Mouse (Mus musculus) frontal cortex, adult (tissue): ENCODE data around the gene Capn7.
A peak's percentile ranks its signal among the peaks of the same experiment; 100 is the strongest.

Experiments
- ATAC-seq: cut with Nextera tagmentation; 2 replicates; pipeline ENCODE4 v1.9.2; 2017; ENCODE audit warnings: mild to moderate bottlenecking, moderate library complexity, mixed read lengths; ENCODE audit not compliant: low TSS enrichment

Capn7 gene

DNA sequence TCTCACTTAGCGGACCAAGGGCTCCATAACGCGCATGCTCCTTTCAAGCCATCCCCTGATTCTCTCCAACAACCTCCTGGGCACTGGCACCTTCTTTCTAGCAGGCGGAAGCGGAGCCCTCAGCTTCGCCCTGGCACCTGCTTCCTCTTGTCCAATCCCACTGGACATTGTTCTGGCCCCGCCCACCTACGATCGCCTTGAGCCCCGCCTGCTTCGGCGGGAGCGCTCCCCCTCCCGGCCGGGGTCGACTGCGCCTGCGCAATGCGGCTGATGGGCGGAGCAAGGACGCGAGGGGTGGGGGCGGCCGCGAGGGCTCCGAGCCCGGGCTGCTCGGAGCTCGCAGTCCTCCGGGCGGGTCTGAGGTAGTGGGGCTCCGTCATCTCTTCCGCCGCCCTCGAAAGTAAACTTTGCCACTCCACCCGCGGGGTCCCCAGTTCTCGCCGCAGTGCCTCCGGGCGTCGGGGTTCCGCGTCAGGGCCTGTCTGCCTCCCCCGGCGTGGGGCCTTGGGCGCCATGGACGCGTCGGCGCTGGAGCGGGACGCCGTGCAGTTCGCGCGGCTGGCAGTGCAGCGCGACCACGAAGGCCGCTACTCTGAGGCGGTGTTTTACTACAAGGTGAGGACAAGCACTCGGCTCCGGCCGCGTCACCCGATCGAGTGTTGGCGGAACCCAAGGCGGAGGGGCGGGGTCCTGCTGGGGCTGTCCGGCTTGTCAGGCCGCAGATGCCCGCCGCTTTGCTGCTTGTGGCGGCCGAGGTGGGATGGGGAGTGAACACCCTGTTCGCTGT lies at the start of gene Capn7:
TSS of gene Capn7 (plus strand) at position 270 of the 787 bp plus-strand sequence.
- peak; percentile 99 for ATAC-seq

DNA sequence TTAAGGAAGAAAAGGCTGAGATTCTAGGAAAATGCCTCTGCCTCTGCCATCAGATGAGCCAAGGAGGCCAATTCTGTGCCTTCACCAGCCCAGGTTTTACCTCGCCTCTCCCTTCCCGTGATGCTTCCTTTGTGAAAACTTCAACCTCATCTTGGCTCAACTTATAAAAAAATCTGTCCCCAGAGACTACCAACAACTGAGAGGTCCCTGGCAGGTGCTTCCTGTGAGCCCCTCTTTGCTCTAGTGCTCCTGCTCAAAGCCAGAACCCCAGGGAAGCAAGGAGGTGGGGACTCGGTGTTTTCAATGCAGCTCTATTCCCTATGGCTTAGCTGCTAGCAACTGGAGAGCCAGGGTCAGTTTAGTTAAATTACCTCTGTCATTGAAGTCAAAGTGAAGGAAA lies 23.2 kb upstream of the Capn7 start:
- no peak for ATAC-seq

DNA sequence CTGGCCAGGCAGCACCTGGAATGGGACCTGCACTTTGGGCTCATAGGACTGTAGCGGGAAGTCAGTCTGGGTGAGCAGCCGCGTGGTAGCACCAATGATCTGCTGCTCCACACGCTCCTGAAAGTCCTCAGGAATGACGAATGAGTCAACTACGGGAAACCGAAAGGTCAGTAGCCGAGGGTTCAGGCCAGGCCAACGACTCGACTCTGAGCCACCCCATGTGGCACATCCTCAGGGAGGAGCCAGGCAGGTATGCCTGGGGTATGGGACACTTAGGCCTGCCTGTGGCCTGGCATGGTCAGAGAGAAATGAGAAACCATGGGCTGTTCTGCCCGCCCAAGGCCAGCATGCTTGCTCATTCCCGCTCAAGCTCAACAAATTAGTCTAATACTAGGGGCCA lies 19.8 kb upstream of the Capn7 start:
- ATAC-seq: no peak

DNA sequence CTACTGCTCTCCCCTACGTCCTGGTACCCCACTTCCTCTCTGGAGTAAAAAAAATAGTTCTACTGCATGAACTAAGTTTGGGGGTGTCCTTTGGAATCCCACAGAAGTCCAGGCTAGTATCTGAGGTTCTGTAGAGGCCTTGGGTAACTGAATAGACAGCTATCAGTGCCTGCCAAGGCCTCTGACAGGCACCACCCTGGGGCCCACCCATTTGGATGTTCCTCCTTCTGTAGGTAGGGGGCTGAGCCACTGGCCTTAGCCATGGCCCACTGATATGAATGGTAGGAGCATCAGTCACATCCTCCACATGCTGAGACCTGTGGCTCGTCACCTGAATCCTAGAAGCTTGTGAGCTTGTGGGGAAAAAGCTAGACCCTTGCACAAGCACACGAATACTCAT lies 18.7 kb upstream of the Capn7 start:
- ATAC-seq: no peak

DNA sequence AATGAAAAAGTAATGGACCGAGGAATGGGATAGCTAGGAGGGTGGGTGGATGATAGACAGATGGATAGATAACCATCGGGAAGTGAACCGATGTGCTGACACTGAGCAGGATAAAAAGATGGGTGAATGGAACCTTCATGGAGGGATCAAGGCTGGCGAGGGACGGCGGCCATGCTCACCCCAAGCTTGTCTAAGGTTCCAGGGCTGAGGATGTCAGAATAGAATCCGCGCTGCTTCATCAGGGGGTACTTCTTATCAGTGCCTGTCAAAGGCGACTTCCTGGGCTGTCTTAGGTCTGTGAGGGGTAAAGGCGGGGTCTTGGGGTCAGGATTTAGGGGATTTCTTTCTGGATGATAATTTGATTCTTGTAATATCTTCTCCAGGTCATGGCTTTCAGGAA lies 16.9 kb upstream of the Capn7 start:
- ATAC-seq: no peak

DNA sequence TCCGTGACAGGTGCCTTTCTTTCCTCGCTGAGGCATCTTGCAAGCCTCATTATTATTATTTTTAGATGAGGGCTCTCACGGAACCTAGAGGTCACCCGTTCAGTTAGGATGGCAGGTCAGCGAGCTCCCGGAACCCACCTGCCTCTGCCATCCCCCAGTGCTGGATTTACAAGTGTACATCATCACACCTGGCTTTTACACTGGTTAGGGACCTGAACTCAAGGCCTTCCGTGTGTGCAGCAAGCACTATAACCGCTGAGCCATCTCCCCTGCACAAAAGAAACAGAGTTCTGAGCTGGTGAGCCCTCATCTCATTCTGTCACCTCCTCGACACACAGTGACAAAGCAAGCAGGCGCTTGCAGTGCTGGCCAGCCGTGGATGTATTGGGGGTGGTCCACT lies 15.3 kb upstream of the Capn7 start:
- no peak for ATAC-seq

DNA sequence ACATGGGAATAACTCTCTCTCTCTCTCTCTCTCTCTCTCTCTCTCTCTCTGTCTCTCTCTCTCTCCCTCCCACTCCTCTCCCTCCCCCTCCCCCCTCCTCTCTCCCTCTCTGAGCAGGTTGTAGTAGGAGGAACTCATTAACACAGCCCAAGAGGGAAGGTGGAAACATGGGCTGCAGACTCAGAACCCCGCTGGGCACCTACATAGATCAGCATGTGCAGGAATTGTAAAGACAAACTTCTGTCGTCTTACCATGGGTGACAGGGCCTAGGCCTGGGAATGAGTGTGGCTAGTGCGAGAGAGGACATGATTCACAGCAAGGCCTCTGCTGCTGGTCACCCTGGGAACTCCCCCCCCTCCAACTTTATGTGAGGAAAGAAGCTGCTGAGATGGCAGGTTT lies 14.2 kb upstream of the Capn7 start:
- ATAC-seq: no peak

DNA sequence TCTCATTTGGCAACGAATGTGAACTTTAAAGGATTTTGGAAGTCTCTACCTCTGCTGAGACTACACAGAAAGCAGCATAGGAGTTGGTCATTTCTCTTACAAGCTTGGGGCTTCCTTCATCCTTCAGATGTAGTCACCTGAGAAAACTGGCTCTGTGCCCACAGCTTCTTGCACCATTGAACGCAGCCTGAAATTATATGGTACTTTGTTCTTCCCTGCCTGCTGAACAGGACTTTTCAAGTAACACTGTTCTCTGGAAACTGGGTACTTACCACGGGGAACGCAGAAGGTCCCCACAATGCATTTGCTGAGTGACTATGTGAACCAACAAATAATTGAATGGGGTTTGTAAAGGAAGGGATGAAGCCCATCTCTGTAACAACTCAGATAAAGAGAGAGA lies 13.2 kb upstream of the Capn7 start:
- ATAC-seq: no peak

DNA sequence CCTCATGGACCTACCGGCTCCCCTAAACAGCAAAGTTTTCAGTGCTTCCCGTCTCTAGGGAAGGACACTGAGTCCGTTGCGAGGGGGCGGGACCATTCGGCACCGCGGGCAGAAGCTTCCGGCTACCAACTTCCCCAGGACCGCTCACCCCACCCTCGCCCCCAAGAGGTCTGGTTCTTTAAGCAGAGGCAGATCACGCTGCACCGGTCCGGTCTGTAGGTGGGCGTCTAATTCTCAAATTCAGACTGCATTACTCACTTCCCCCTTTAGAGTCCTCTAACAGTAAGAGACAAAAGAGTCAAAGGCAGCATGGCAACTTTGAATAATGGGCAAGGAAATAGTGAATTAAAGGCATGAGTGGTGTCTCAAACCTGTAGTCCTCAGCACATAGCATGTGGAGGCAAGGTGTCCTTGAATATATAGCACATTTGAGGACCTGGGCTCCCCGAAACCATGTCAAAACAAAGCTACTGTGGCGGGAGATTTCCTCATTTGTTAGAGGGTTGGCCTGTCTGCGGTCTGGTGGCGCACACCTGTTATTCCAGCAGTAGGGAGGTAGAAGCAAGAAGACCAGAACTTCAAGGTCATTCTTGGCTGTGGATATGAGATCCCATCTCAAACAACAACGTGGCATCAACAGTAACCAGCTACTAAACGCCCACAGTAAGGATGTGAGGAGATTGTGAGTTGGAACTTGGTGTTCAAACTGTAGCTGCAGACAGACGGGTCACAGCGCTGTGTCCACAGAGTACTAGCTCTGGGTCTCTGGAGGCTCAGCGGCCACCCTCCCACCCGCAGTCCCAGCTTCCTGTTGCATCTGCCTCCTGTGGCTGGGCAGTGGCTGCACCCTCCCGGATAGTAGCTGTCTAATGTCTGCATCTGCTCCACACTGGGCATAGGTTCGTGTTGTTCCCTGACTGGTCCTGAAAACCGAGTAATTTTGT lies 12.3 kb upstream of the Capn7 start, which contains the start of gene Dnah1:
TSS of gene Dnah1 (minus strand) at position 48 of the 944 bp plus-strand sequence.
- no peak for ATAC-seq

DNA sequence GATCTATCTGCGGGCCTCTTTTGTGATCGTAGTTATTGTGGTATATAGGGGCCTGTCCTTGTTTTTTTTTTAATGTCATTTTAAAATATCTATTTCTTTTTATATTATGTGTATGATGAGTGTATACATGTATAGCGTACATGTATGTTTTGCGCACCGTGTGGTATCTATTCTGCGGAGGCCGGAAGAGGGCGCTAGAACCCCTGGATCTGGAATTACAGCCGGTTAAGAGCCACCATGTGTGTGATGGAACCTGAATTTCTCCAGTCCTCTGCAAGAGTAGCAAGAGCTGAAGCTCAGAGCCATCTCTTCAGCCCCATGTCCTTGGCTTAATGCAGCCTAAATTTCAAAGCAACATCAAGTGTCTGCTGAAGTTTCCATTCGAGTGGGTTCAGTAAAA lies 11.6 kb upstream of the Capn7 start:
- ATAC-seq: no peak

DNA sequence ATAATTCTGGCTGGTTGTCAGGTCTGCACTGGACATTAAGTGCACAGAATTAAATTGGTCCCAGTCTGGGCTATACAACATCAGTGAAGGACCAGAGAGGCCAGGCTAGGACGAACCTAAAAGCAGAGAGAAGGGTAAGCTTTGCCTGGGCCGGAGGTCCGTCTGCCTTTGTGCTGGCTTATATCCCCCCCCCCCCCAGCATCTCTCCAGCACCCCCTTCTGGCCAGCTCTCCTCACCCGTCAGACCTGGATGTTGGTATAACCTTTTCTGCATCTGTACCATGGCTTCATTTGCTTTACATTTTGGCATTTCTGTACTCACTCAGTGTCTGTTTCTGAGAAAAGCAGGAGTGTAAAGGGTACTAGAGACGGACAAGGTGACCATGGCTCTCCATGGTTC lies 10.9 kb upstream of the Capn7 start:
- ATAC-seq: no peak

DNA sequence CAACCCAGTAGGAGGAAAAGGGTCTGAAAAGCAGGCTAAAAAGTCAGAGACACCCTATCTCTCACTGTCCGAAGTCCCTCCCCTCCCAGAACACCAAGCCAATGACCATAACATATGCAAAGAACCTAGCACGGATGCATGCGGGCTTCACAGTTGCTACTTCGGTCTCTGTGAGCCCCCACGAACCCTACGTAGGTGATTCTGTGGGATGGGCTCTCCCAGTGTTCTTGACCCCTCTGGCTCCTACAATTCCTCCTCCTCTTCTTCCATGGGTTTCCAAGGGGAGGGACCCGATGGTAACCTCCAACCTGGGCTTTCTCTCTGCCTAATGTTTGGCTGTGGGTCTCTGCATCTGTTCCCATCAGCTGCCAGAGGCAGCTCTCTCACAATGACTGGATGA lies 9.7 kb upstream of the Capn7 start:
- no peak for ATAC-seq

DNA sequence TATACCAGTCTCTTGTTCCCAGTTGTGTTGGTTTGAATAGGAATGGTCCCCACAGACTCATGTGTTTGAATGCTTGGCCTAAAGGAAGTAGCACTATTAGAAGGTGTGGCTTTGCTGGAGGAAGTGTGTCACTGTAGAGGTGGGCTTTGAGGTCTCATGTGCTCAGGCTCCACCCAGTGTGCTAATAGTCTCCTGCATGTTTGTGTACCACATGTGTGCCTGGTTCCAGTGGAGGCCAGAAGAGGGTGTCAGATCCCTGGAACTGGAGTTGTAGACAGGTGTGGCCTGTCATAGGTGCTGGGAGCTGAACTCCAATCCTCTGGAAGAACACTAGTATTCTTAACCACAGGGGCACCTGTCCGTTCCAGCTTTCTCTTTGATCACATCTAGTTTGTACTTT lies 9.2 kb upstream of the Capn7 start:
- no peak for ATAC-seq

DNA sequence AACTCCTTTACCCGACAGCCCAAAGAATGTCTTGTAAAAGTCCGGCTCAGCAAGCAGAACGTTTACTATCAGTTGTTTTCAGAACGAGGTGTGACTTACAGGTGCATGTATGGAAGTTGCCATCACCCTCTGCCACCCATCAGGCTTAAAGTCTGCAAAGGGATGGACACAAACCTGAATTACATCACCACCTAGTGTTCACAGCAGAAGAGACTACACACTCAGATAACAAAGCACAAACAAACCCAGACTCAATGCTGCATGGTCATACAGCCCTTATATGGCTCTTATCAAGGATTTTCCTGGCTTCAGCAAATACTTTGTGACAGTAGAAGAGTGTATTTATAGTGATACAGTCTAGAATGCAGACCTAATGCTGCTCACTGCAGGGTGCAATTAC lies 8.8 kb upstream of the Capn7 start:
- ATAC-seq: peak; percentile 47; the same call in 1 of the 2 replicates

DNA sequence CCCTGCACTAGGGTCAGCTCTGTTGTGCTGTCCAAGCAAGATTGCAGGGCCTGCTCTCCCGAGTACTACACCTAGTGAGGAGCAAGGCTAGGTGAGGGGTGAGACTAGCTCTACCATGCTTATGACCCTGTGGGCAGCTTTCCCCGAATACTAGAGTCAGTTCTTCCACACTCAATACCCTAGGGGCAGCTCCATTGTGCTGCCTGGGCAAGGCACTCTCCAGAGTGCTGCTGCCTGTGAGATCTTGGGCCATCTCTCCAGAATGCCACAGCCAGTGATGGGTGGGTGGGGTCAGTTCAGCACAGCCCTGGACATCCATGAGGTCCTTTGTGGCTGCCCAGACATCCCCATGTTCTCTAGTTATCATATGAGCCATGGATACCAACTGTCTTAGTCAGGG lies 6.7 kb upstream of the Capn7 start:
- no peak for ATAC-seq

DNA sequence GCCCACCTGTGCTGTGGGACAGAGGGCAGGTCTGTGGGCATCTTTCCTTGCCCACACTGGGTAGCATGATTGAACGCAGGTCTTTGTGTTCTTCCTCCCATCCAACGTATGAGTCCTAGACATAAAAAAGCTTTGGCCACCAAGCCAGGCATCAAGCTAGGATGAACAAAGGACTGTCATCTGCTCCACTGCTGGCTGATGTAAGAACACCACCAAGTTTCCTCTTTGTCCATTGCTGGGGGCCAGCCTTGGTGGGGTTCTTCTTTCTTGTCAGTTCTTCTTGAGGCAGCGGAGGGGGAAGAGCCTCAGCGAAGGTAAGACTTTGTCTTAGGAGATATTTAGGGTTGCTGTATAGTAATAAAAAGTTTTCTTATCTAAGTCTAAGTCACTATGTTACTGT lies 5.5 kb upstream of the Capn7 start:
- ATAC-seq: no peak

DNA sequence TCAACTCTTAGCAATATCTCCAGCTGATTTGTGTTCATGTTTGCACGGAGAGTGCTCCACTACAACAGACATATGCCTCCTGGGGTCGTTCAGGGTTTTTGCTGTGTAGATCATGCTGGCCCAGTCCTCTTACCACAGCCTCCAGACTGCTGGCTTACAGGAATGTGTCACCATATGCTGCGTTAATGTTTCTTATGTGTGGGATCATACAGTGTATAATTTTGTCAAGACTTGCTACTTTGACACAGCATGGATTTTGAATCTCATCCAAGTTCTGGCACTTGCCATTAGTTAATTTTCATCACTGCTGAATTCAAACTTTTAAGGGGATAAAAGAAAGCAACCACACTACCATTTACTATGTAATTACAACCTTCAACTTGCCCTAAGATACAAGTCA lies 673 bp upstream of the Capn7 start:
- no peak for ATAC-seq

DNA sequence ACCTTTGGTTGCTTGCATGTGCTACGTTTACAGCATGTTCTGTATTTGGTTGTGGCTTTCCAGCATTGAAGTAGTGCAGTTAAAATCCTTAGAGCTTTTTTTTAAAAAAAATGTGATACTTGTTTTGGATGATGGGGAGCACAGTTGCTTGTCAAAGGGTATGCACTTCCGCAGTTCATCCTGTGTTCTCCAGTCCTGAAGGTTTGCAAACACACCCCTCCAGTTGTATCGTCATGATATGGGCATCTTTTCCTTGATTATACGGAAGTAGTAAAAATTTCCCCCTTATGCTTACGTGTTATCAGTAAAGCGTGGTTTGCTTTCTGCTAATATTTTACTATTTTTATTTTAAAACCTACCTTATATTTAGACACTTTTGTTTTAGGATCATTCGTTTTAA lies 968 bp downstream of the Capn7 start:
- no peak for ATAC-seq

DNA sequence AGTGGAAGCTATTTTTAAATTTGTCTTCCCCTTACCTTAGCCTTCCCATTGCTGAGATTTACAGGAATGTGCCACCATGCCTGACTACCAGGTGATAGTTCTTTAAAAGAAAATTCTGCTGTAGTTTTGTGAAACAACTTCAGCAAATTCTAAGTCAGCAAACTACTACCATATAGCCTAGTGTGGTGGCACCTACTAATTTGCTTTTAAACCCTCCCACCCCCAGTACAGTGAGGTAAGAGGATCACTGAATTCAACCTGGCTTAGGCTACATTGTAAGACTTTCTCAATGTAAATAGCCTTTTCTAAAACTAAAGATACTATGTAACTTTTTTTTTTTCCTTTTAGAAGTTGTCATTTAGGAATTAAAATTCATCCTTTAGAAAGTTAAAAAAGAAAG lies 1.5 kb downstream of the Capn7 start:
- no peak for ATAC-seq

DNA sequence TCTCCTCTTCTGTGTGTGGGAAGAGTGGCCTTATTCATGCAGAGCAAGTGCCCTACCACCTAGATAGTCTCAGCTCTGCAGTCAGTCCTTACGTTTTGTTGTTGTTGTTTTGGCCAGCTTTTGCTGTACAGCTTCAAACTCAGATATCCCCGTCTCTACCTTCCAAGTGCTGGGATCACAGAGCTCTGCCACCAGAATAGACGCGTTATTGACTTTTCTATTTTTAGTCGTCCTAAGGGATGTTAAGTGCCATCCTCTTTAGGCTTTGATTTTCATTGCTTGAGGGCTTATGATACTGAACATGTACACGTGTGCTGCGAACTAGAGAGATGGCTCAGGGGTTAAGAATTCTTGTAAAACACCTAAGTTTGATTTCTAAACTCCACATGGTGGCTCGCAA lies 6.8 kb downstream of the Capn7 start:
- ATAC-seq: no peak

DNA sequence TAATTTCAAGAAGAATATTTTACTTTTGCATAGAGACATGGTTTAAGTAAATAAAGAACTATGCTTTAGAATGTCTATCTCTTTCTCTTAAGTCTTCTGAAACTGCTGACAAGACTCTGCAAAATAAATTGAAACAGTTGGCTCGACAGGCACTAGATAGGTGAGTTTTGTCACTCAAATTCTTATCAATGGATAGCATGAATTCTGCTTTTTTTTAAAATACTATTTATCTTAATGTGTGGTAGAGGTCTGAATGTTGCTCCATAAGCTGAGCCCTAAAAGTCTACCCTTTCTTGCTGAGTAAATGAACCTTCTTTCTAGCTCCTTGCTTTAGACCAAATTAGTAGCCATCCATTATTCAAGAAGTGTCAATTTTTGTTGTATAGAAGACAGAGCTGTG lies 8.9 kb downstream of the Capn7 start:
- ATAC-seq: no peak

DNA sequence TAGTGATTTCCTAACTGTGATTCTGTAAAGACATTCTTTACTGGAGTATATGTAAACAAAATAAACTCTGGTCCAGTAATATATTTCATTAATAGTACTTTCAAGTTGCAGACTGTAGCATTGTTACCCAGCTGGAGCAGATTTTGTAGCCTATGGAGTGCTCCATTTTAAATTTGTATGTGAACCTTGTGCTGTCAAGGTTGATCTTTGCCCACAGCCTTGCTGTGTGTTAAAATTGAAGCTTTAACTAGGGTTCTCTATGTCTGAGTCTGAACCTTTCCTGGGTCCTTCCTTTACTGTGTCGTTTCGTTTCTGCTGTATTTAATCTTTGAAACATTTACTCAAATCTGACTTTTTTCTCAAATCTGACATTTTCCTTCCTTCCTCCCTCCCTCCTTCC lies 25.8 kb downstream of the Capn7 start:
- ATAC-seq: no peak

DNA sequence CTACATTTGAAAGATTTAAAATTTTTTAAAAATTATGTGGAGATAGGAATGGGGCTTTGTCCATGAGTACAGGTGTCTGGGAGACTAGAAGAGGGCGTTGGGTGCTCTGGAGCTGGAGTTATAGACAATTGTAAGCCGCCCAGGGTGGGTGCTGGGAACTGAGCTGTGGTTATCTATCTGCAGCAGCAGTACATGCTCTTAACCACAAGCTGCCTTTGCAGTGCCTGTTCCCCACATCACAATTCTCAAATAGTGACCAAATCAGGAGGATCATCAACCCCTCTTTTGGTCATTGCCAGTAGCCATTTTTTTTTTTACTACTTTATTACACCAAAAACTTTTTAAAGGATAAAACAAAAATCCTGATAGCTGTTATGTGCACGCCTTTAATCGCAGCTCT lies 28.2 kb downstream of the Capn7 start:
- ATAC-seq: no peak
